Mouse (Mus musculus): ENCODE results near the gene Fchsd2.
A peak's percentile ranks its signal among the peaks of the same experiment; 100 is the strongest.

Fchsd2 gene

GRCm38 (mm10) chr7:101092618-101093017 lies at the start of gene Fchsd2:
Fchsd2 (plus strand) TSS chr7:101092863.
- no peak for DNase-seq

GRCm38 (mm10) chr7:101043846-101044541 lies 48.7 kb upstream of the Fchsd2 start:
- no peak for DNase-seq

DNA sequence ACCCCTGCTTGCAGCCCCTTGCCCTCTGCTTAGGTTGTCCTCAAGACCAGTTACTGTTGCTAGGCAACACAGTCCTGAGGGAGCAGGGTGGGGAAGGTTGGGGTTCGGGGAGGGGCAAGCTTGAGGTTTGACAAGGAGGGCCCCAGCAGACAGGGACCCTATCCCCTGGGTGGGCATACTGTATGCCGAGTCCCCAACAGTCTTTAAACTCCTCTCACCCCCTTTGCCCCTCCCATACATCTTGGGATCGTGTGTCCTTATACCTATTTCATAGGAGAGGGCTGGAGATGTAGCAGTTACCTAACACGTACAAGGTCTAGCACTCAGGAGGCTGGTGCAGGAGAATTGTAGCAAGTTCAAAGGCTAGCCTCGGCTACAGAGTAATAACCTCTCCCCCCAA lies 44.4 kb upstream of the Fchsd2 start:
- DNase-seq: no peak

- no peak for DNase-seq
Observed at GRCm38 (mm10) chr7:101049326-101050087, 43.2 kb upstream of the Fchsd2 start.

DNA sequence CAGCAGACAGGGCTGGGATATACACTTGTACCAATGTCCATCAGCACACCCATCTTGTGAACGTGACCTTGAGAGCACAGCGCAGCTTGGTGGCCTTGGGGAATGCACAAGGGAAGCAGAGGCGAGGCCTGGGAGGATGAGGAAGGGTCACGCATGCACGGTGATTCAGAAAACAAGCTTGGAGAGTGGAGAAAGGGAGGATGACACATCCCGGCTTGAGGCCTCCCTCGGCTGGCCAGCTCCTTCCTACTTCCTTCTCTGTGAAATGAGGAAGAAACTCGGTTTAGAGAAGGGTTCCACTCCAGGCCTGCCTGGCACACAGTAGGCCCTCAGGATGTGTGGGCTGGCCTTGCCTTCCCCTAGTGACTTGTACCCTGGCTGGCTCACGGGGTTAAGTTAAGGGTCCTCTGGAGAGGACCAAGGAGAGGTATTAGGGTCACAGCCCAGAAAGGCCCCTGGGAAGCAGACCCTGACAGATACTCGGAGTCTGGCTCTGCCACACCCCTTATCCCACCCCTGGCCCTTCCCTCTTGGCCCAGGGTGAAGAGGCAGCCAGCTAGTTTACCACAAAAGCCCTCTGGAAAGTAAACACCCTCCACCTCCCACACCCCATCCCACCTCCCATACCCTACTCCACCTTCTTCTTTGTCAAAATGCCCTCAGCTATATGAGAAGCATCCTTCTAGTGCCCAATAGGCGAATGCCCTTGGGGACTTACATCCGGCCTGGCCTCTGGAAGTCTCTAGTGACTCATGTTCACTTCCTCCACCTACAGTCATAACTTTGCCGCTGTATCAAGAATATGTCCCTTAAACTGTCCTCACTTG lies 41.7 kb upstream of the Fchsd2 start:
- no peak for DNase-seq

GRCm38 (mm10) chr7:101051551-101052221 lies 41.0 kb upstream of the Fchsd2 start:
- DNase-seq: peak; percentile 69

DNA sequence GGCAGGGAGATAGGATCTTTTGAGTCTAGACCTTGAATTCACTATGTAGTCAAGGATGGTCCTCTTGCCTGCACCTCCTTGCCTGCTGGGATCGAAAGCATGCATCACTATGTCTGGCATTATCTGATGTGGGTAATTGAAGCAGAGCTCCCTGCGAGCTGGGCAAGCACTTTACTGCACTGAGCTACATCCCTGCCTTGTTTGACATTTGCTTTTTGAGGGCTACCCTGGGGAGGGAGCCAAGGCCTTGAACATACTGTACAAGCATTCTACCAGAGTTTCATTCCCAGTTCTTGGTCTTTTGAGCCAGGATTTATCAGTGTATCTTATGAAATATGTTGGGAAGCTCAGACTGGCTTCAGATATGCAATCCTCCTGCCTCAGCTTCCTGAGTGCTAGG lies 39.5 kb upstream of the Fchsd2 start:
- no peak for DNase-seq

DNA sequence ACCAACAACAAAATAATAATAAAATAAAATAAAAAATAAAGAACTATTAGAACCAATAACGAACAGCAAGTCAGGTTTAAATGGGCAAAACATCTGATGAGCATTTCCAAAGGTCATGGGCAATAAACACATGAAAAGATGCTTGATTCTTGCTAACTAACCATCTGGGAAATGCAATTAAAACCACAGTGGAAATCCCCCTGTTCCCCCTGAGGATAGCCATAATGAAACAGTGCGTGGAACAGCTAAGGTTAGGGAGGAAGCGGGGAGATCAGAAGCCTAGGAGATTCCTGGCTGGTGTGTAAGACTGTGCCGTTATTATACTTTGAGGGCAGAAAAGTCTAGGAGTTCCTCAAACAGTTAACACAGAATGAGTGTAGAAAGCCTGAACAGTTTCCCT lies 35.4 kb upstream of the Fchsd2 start:
- no peak for DNase-seq

DNA sequence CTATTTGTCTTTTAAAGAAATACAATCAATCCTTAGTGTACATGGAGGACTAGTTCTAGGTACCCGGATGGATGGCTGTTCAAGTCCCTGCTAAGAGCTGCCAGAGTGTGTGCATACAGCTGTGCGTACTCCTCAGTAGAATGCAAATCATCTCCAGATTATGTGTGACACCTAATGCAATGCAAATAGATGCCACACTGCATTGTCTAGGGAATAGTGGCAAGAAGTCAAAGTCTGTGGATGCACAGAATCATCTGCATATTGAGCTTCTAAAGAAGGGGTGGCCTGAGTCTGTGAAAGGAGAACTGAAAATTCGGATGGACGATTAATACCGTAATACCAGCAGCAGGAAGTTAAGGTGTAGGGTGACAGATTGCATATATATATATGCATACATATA lies 33.5 kb upstream of the Fchsd2 start:
- no peak for DNase-seq

- DNase-seq: no peak
Observed at GRCm38 (mm10) chr7:101060476-101060875, 32.2 kb upstream of the Fchsd2 start.

GRCm38 (mm10) chr7:101061381-101061780 lies 31.3 kb upstream of the Fchsd2 start:
- DNase-seq: peak; percentile 89

DNA sequence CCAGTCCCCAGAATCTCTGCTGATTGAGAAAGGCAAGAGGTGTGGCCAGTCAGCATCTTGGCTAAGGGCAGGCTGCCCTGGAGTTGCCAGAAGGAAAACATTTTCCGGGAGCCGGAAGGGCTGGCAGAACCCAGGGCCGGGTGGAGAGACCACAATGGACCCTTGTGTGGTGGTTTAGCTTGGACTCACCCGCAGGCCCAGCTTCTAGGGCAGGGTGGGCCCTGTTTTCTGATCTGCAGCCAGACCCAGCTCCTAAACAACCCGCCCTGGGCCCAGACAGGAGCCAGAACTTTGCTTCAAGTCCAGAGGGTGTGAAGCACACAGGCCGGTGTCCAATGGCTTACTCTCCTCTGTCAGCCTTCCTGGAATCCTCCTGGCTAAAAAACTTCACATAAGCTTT lies 30.4 kb upstream of the Fchsd2 start:
- no peak for DNase-seq

DNA sequence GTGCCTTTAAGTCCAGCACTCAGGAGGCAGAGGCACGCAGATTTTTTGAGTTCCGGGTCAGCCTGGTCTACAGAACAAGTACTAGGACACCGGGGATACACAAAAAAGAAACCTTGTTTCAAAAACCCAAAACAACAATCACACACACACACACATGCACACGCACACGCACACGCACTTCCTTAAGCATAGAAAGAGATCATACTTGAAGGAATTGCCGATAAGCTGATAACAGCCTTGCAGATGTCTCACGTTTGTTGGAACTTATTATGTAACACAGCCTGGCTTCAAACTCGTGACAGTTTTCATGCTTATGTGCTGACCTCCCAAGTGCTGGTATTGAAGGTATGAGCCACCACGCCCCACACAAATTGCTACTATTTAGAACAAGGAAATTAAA lies 29.1 kb upstream of the Fchsd2 start:
- no peak for DNase-seq

DNA sequence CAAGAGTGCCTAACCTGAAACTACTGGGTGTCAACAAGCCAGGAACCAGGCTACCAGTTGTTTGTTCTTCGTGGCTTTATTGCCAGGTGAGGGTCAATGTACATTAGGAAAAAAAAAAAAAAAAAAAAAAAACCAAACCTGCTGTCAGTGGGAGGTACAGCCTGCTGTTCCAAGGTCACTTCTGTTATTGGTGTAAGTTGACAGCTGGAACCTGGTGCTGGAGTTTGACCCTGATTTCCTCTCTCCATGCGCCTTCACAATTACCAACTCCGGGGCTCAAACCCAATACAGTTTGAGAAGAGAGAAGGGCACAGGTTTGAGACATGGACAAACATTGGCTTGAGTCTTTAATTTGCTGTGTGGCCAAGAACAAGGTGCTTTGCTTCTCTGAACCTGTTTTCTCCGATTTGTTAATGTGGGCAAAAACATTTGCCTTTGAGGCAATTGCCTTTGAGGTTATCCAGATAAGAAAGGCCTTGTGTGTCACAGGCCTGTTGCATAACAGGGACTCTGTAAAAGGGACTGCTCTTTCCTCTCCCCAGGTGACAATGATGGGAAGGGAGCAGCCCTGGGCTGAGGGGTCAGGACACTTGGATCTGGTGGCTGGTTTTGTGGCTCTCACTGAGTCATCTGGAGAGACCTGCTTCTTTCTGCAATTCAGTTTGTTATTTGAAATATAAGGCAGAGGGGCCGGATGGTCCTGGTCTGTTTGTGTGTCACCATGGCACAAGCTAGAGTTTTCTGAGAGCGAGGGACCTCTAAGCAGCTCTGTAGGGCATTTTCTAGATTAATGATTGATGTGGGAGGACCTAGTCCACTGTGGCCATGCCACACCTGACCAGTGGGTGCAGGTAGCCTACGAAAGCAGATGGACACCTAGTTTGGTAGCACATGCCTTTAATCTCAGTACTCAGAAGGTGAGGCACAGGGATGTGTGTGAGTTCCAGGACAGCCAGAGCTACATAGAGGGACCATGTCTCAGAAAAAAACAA lies 27.7 kb upstream of the Fchsd2 start:
- no peak for DNase-seq

- DNase-seq: no peak
Observed at GRCm38 (mm10) chr7:101066009-101066408, 26.7 kb upstream of the Fchsd2 start.

DNA sequence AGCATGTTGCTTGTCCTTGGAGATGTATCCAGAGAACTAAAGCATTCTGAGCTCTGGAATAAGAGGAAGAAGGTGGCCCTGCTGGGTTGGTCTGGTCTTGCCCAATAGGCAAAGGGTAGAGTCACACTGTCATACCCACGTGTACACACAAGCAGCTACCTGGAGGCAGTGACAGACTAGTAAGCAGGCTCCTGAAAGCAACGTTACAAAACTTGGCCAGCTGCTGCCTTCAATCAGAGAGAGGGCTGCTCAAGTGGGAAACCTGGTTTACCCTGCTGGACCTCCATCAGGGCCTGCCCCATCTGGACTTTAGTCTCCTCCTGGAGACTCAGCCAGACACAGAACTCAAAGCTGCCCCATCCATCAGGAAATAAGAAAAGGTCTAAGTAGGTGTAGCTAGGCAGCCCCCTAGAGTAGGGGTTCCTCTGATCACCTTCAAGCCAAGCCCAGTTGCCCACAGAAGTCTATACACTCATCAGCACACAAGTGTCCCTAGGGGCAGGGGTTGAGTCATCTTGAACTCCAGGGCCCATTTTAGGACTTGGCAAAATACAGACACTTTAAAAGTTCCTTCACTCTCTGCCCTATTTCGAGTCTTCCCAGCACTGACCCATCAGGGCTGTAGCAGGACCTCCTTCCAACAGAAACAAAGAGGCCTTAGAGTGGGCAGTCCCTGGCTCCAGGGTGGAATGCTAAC lies 25.9 kb upstream of the Fchsd2 start:
- no peak for DNase-seq

GRCm38 (mm10) chr7:101067521-101067920 lies 25.1 kb upstream of the Fchsd2 start:
- DNase-seq: no peak

GRCm38 (mm10) chr7:101069271-101069670 lies 23.4 kb upstream of the Fchsd2 start:
- no peak for DNase-seq

- no peak for DNase-seq
Observed at GRCm38 (mm10) chr7:101070406-101070805, 22.3 kb upstream of the Fchsd2 start.

GRCm38 (mm10) chr7:101071020-101071419 lies 21.6 kb upstream of the Fchsd2 start:
- no peak for DNase-seq

- DNase-seq: no peak
Observed at GRCm38 (mm10) chr7:101072123-101072740, 20.4 kb upstream of the Fchsd2 start.

All from kidney, adult 18-20 months (tissue).